Mouse (Mus musculus): ENCODE results near the gene Gstt2. TPM values are rescaled to one million over a fixed set of nuclear protein-coding genes. Genes with fewer than 3 reads are reported as not detected.

Gstt2 gene
- polyA plus RNA-seq (2015; fragmentation: Nextera tagmentation; extraction: Ambion mirVana): 3.9 and 5.1 TPM in 2 replicates

- Histone ChIP-seq H3K9me3 (no peaks in the 10 kb centered on the region), H3K36me3 (no peaks in the 10 kb centered on the region), H3K9ac (replicated peaks) (peak within 1 kb of the TSS; percentile 59), H3K4me2 (replicated peaks) (peak within 1 kb of the TSS; percentile 65), H3K4me3 (peak within 1 kb of the TSS; percentile 50), H3K4me1 (peaks cover 37% of the 10 kb centered on the region), H3K27ac (replicated peaks) (peak within 1 kb of the TSS; percentile 76), H3K27me3 (peaks cover 20% of the 10 kb centered on the region)
- peak; percentile 84 for ATAC-seq (replicated peaks)
- WGBS: under 1% methylated on average over 21 of the region's 21 CpGs
These were observed at the start of gene Gstt2 for GRCm38 (mm10) chr10:75837248-75837759. Gene Gstt2, minus strand, starts transcription at chr10:75837424.

- H3K27ac ChIP-seq (replicated peaks): no peak overlapping the region
- 92% methylated on average over 8 of the region's 8 CpGs for WGBS
- H3K4me2 ChIP-seq (replicated peaks): no peak overlapping the region
- peaks cover 15% of the 10 kb centered on the region for H3K4me1 ChIP-seq
- no peaks in the 10 kb centered on the region for H3K36me3 ChIP-seq
- H3K4me3 ChIP-seq: no peak overlapping the region
- no peaks in the 10 kb centered on the region for H3K9me3 ChIP-seq
- ATAC-seq (replicated peaks): no peak
- no peaks in the 10 kb centered on the region for H3K27me3 ChIP-seq
- no peak overlapping the region for H3K9ac ChIP-seq (replicated peaks)
These were observed 47.5 kb upstream of the Gstt2 start for GRCm38 (mm10) chr10:75884742-75885141.

- no peaks in the 10 kb centered on the region for H3K9me3 ChIP-seq
- H3K27me3 ChIP-seq: no peaks in the 10 kb centered on the region
- H3K4me3 ChIP-seq: no peak overlapping the region
- ATAC-seq (replicated peaks): peak; percentile 73
- peak overlapping the region; percentile 29 for H3K27ac ChIP-seq (replicated peaks)
- peaks cover 15% of the 10 kb centered on the region for H3K4me1 ChIP-seq
- peak overlapping the region; percentile 27 for H3K4me2 ChIP-seq (replicated peaks)
- no peaks in the 10 kb centered on the region for H3K36me3 ChIP-seq
- WGBS: 1% methylated on average over 10 of the region's 10 CpGs
- H3K9ac ChIP-seq (replicated peaks): no peak overlapping the region
These were observed 46.0 kb upstream of the Gstt2 start for GRCm38 (mm10) chr10:75883232-75883552.

GRCm38 (mm10) chr10:75882433-75883231, 45.4 kb upstream of the Gstt2 start:
- Histone ChIP-seq H3K4me2 (replicated peaks) (peak overlapping the region; percentile 27), H3K9me3 (no peaks in the 10 kb centered on the region), H3K9ac (replicated peaks) (no peak overlapping the region), H3K27ac (replicated peaks) (peak overlapping the region; percentile 57), H3K36me3 (no peaks in the 10 kb centered on the region), H3K27me3 (no peaks in the 10 kb centered on the region), H3K4me1 (peaks cover 15% of the 10 kb centered on the region), H3K4me3 (no peak overlapping the region)
- 4% methylated on average over 15 of the region's 15 CpGs for WGBS
- peak; percentile 32 for ATAC-seq (replicated peaks)

GRCm38 (mm10) chr10:75881578-75882432, 44.6 kb upstream of the Gstt2 start:
- ATAC-seq (replicated peaks): peak; percentile 56; the same call in 1 of the 2 replicates
- Histone ChIP-seq H3K27me3 (no peaks in the 10 kb centered on the region), H3K4me1 (peaks cover 15% of the 10 kb centered on the region), H3K27ac (replicated peaks) (peak overlapping the region; percentile 57), H3K9me3 (no peaks in the 10 kb centered on the region), H3K9ac (replicated peaks) (no peak overlapping the region), H3K36me3 (no peaks in the 10 kb centered on the region), H3K4me3 (no peak overlapping the region), H3K4me2 (replicated peaks) (no peak overlapping the region)
- WGBS: 11% methylated on average over 20 of the region's 20 CpGs

GRCm38 (mm10) chr10:75880771-75881577, 43.8 kb upstream of the Gstt2 start:
- Histone ChIP-seq H3K4me3 (no peak overlapping the region), H3K27me3 (no peaks in the 10 kb centered on the region), H3K4me2 (replicated peaks) (no peak overlapping the region), H3K4me1 (peaks cover 15% of the 10 kb centered on the region), H3K36me3 (no peaks in the 10 kb centered on the region), H3K27ac (replicated peaks) (peak overlapping the region; percentile 57), H3K9ac (replicated peaks) (no peak overlapping the region), H3K9me3 (no peaks in the 10 kb centered on the region)
- no peak for ATAC-seq (replicated peaks)
- 27% methylated on average over 6 of the region's 6 CpGs for WGBS

- H3K27ac ChIP-seq (replicated peaks): no peak overlapping the region
- no peaks in the 10 kb centered on the region for H3K27me3 ChIP-seq
- H3K9ac ChIP-seq (replicated peaks): no peak overlapping the region
- no peak for ATAC-seq (replicated peaks)
- 94% methylated on average over 10 of the region's 10 CpGs for WGBS
- no peaks in the 10 kb centered on the region for H3K9me3 ChIP-seq
- no peak overlapping the region for H3K4me3 ChIP-seq
- H3K4me2 ChIP-seq (replicated peaks): no peak overlapping the region
- peaks cover 15% of the 10 kb centered on the region for H3K4me1 ChIP-seq
- H3K36me3 ChIP-seq: no peaks in the 10 kb centered on the region
These were observed 43.1 kb upstream of the Gstt2 start for GRCm38 (mm10) chr10:75880351-75880750.

GRCm38 (mm10) chr10:75878836-75879235, 41.6 kb upstream of the Gstt2 start:
- no peak for ATAC-seq (replicated peaks)
- H3K4me1 ChIP-seq: peaks cover 17% of the 10 kb centered on the region

GRCm38 (mm10) chr10:75873543-75874170, 36.4 kb upstream of the Gstt2 start:
- peak; percentile 17; the same call in 1 of the 2 replicates for ATAC-seq (replicated peaks)

More at GRCm38 (mm10) chr10:75878836-75879235, 41.6 kb upstream of the Gstt2 start:
- H3K4me2 ChIP-seq (replicated peaks): no peak overlapping the region
- H3K9me3 ChIP-seq: no peaks in the 10 kb centered on the region
- no peaks in the 10 kb centered on the region for H3K27me3 ChIP-seq
- H3K27ac ChIP-seq (replicated peaks): no peak overlapping the region
- WGBS: 74% methylated on average over 3 of the region's 3 CpGs
- no peak overlapping the region for H3K4me3 ChIP-seq
- no peaks in the 10 kb centered on the region for H3K36me3 ChIP-seq
- H3K9ac ChIP-seq (replicated peaks): no peak overlapping the region

GRCm38 (mm10) chr10:75872915-75873542, 35.8 kb upstream of the Gstt2 start:
- Histone ChIP-seq H3K4me2 (replicated peaks) (peak overlapping the region; percentile 57), H3K27ac (replicated peaks) (peak overlapping the region; percentile 81), H3K9me3 (no peaks in the 10 kb centered on the region), H3K9ac (replicated peaks) (peak overlapping the region; percentile 42), H3K4me3 (peak overlapping the region; percentile 38), H3K27me3 (no peaks in the 10 kb centered on the region), H3K36me3 (no peaks in the 10 kb centered on the region), H3K4me1 (peaks cover 16% of the 10 kb centered on the region)
- under 1% methylated on average over 11 of the region's 11 CpGs for WGBS
- peak; percentile 99 for ATAC-seq (replicated peaks)

More at GRCm38 (mm10) chr10:75873543-75874170, 36.4 kb upstream of the Gstt2 start:
- Histone ChIP-seq H3K4me2 (replicated peaks) (peak overlapping the region; percentile 57), H3K9me3 (no peaks in the 10 kb centered on the region), H3K36me3 (no peaks in the 10 kb centered on the region), H3K9ac (replicated peaks) (peak overlapping the region; percentile 42), H3K4me1 (peaks cover 16% of the 10 kb centered on the region), H3K27me3 (no peaks in the 10 kb centered on the region), H3K27ac (replicated peaks) (peak overlapping the region; percentile 81), H3K4me3 (peak overlapping the region; percentile 38)
- WGBS: 4% methylated on average over 10 of the region's 10 CpGs
